Mouse (Mus musculus) forebrain, embryonic 16.5 days (tissue): ENCODE measurements around the gene Iars. TPM values are rescaled to one million over a fixed set of nuclear protein-coding genes. Genes with fewer than 3 reads are reported as not detected.

Experiments
- ATAC-seq: fragments of 200-750 bp; cut with Nextera tagmentation; 2 replicates; pipeline ENCODE4 v1.8.0; 2017; ENCODE audit warnings: mild to moderate bottlenecking, moderate library complexity
- H3K27ac ChIP-seq: fragments of 300-500 bp; sonication (generic); 2 replicates; pipeline ENCODE4 v1.5.1; 2014; ENCODE audit warnings: low read length, control low read depth
- H3K27me3 ChIP-seq: fragments of 300-500 bp; sonication (generic); replicated peaks from 2 replicates; pipeline ENCODE4 v1.6.1; 2014; ENCODE audit warnings: low read length; ENCODE audit not compliant: control insufficient read depth, insufficient read depth
- H3K36me3 ChIP-seq: fragments of 300-500 bp; sonication (generic); 2 replicates; pipeline ENCODE4 v1.6.1; 2014; ENCODE audit not compliant: control insufficient read depth, insufficient read depth
- H3K4me1 ChIP-seq: fragments of 300-500 bp; sonication (generic); replicated peaks from 2 replicates; pipeline ENCODE4 v1.6.1; 2014; ENCODE audit warnings: low read length; ENCODE audit not compliant: control insufficient read depth, insufficient read depth
- H3K4me2 ChIP-seq: fragments of 300-500 bp; sonication (generic); 2 replicates; pipeline ENCODE4 v1.6.1; 2014; ENCODE audit warnings: mild to moderate bottlenecking, low read length, control low read depth
- H3K4me3 ChIP-seq: fragments of 300-500 bp; sonication (generic); replicated peaks from 2 replicates; pipeline ENCODE4 v1.5.1; 2014; ENCODE audit warnings: mild to moderate bottlenecking, low read length, control low read depth
- H3K9ac ChIP-seq: fragments of 300-500 bp; sonication (generic); replicated peaks from 2 replicates; pipeline ENCODE4 v1.6.1; 2014; ENCODE audit warnings: low read depth, low read length, control low read depth
- H3K9me3 ChIP-seq: fragments of 300-500 bp; sonication (generic); 2 replicates; pipeline ENCODE4 v1.6.1; 2016; ENCODE audit warnings: low read length; ENCODE audit not compliant: control insufficient read depth
- WGBS: fragments of 180-500 bp; shearing (Covaris S2); extraction: QIAGEN DNeasy Blood & Tissue Kit; methylation state at CpG from one replicate; pipeline ENCODE4 v1.1.7; 2014; 5-methylcytosine and 5-hydroxymethylcytosine counted together
- polyA plus RNA-seq: library from polyadenylated mRNA; unstranded; fragments of >200 nt; fragmentation: Nextera tagmentation; extraction: Ambion mirVana; gene quantifications from 2 replicates; pipeline ENCODE4 v1.2.1, GENCODE M21; 2015

The Iars gene
- polyA plus RNA-seq, 1 experiment from 2014 or later, result 63.9 TPM

DNA sequence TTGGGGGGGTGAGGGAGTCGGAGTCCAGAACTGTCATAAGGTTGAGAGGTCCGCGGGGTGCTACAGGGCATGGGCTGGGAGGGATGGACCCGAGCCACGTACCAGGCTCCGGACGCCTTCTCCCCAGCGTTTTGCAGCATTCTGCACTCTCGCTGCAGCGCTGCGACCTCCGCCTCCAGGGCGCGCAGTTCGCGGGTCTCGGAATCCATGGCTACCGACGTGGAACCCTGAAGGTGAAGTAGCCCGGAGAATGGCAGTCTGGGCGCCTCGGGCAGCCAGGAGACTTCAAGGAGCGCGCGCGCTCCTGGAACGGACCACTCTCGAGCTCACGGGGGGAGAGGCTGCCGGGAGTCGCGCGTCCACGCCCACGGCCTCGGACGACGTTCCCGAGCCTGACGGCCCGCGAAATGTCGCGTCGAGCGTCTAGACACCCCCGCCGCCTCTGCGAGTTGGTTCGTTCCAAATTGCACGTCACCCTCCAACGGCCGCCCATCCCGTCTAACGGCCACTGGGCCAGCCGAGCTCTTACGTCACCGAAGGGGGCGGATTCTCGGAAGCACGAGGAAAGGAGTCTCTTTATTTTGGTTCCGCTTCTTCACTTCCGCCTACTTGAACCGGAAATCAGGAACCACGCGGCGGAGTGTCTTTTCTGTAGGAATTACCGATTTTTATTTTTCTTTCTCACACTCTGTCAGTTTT, 29.3 kb upstream of the Iars start, which contains the start of the genes Cenpp and Nol8:
Gene Cenpp, minus strand, starts transcription at position 305 of the 699 bp plus-strand sequence.
Gene Nol8, plus strand, starts transcription at position 598 of the 699 bp plus-strand sequence.
- Histone ChIP-seq H3K4me2 (peak within 1 kb of the TSS; percentile 90), H3K9ac (peak within 1 kb of the TSS; percentile 65), H3K27ac (0 out of 2 replicates have a peak within 1 kb of the TSS, but pooled peaks have one; percentile 4), H3K9me3 (no peaks in the 10 kb centered on the region), H3K4me3 (peak within 1 kb of the TSS; percentile 85), H3K4me1 (peaks cover 14% of the 10 kb centered on the region), H3K27me3 (no peaks in the 10 kb centered on the region), H3K36me3 (0 out of 2 replicates have a peak, but pooled peaks cover 3% of the 10 kb centered on the region)
- WGBS, result under 1% methylated on average over 68 of the region's 68 CpGs
- ATAC-seq, result peak; percentile 99

DNA sequence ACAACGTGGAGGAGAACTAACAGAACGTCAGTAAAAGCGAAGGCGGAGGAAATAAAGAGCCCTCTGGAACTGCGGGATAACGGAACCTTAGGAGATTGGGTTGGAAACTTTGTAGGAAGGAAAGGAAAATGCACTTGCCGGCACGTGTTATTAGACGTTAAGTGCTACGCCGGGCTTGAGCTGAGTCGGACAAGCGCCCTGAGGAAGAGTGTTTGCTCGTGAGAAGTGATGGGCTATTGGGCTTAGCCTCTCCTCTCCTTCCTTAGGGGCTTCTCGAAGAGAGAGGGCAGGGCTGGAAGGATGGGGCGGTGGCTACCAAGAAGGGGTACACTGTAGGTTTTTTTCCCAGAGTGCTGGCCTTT, 28.7 kb upstream of the Iars start:
- Histone ChIP-seq H3K9me3 (no peaks in the 10 kb centered on the region), H3K4me1 (peaks cover 14% of the 10 kb centered on the region), H3K4me3 (peak overlapping the region; percentile 85), H3K27me3 (no peaks in the 10 kb centered on the region), H3K4me2 (peak overlapping the region; percentile 90), H3K9ac (peak overlapping the region; percentile 65), H3K36me3 (0 out of 2 replicates have a peak, but pooled peaks cover 3% of the 10 kb centered on the region), H3K27ac (0 out of 2 replicates have a peak overlapping the region, but pooled peaks have one; percentile 4)
- ATAC-seq, result peak; percentile 80
- under 1% methylated on average over 16 of the region's 16 CpGs for WGBS

DNA sequence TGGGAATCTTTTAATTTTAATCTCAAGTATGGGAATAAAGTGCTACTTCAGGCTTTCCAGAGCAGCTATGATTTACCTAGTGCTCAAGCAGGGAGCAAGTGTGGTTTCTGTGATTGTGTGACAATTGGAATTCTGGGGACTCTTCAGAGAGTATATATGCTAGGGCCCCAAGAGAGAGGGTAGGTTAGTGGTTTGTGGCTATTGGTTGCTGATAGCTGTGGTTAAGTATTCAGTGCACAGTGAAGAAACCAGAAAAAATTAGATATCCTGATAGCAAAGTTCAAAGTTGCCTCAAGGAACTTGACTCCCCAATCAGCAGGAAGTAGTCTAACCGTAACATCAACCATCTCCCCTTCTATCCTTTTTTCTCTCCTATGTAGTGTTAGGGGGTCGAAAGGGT, 4.1 kb upstream of the Iars start:
- H3K4me1 ChIP-seq, result peaks cover 8% of the 10 kb centered on the region
- ATAC-seq, result no peak

DNA sequence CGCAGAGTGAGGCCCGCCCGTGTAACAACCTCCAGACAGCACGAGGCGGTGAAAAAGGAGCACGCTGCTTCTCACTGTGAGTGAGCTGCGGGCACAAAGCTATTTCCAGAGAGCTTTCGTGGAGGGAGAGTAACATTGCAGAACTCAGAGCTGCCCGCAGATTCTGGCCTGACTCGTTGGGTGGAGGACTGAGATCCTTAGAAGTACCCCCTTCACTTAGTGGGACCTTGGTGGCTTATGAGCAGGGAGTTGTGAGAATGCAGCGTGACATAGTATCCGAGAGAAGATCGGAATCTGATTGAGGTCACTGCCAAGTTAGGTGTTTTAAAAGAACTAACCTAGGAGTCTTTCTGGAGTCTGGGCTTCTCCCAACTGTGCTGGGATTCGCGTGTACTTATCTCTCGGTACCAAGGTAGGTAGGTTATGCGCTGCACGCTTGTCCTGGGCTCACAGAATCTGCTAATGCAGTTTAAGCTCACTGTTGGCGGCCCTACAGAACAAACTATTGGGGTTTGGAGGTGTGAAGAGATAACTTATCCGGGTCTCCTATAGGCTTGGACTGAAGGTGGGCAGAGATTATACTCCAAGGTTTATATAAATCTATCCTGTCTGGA, 440 bp downstream of the Iars start:
- Histone ChIP-seq H3K27ac (peak overlapping the region; percentile 66; the same call in 1 of the 2 replicates), H3K9me3 (no peaks in the 10 kb centered on the region), H3K4me3 (peak overlapping the region; percentile 92), H3K4me1 (peaks cover 24% of the 10 kb centered on the region), H3K4me2 (peak overlapping the region; percentile 80), H3K36me3 (peaks cover 6% of the 10 kb centered on the region; the same call in 1 of the 2 replicates), H3K27me3 (no peaks in the 10 kb centered on the region), H3K9ac (peak overlapping the region; percentile 86)
- ATAC-seq, result peak; percentile 2; the same call in 1 of the 2 replicates
- 1% methylated on average over 20 of the region's 20 CpGs for WGBS

More for the DNA sequence above, 4.1 kb upstream of the Iars start:
- Histone ChIP-seq H3K27ac (no peak overlapping the region), H3K27me3 (no peaks in the 10 kb centered on the region), H3K4me2 (no peak overlapping the region), H3K9me3 (no peaks in the 10 kb centered on the region), H3K9ac (no peak overlapping the region), H3K4me3 (no peak overlapping the region), H3K36me3 (peaks cover 22% of the 10 kb centered on the region; the same call in 1 of the 2 replicates)
- 92% methylated on average over 2 of the region's 2 CpGs for WGBS

DNA sequence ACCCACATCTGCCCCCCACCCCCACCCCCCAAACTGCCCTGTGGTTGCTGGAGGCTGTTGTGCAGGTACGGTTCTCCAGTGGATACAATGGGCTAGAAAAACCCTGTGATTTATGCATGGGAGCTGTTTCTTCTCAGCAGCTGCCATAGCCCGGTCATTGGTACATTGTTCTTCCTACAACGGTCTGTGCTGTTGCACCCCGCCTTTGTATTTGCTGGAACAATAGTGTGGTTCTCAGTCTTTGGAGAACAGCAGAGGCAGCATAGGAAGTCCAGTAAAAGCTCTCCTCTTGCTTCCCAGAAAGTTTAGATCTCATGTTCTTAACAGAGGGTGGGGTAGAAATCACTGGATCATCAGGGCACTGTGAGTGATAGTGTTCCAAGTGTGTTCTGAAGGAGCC, 2.4 kb downstream of the Iars start:
- 68% methylated on average over 4 of the region's 4 CpGs for WGBS
- Histone ChIP-seq H3K4me1 (peaks cover 24% of the 10 kb centered on the region), H3K27ac (no peak overlapping the region), H3K9ac (no peak overlapping the region), H3K4me3 (no peak overlapping the region), H3K4me2 (no peak overlapping the region), H3K36me3 (peaks cover 10% of the 10 kb centered on the region), H3K9me3 (no peaks in the 10 kb centered on the region), H3K27me3 (no peaks in the 10 kb centered on the region)
- ATAC-seq, result no peak

DNA sequence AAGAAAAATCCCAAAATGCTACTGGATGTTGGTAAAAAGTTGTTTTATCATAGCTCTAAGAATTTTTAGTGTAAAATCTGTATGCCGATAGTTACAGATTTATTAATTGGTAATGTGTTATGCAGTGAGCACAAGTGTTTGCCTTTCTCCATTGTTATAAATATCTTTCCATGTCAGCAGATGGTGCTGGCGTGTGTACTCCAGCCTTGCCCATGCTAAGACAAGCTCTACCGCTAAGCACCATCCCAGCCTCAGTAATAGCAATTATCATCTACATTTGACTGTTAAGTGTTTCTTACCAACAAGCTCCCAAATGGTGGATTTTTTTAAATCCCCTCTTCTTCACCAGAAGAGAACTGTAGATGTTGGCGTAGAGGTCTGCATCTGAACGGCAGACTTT, 9.2 kb downstream of the Iars start:
- no peak overlapping the region for H3K27ac ChIP-seq
- WGBS, result 95% methylated on average over 5 of the region's 5 CpGs
- no peaks in the 10 kb centered on the region for H3K9me3 ChIP-seq
- no peaks in the 10 kb centered on the region for H3K4me1 ChIP-seq
- no peak for ATAC-seq
- peaks cover 36% of the 10 kb centered on the region for H3K36me3 ChIP-seq
- no peak overlapping the region for H3K4me2 ChIP-seq
- H3K4me3 ChIP-seq, result no peak overlapping the region
- no peak overlapping the region for H3K9ac ChIP-seq
- H3K27me3 ChIP-seq, result no peaks in the 10 kb centered on the region

DNA sequence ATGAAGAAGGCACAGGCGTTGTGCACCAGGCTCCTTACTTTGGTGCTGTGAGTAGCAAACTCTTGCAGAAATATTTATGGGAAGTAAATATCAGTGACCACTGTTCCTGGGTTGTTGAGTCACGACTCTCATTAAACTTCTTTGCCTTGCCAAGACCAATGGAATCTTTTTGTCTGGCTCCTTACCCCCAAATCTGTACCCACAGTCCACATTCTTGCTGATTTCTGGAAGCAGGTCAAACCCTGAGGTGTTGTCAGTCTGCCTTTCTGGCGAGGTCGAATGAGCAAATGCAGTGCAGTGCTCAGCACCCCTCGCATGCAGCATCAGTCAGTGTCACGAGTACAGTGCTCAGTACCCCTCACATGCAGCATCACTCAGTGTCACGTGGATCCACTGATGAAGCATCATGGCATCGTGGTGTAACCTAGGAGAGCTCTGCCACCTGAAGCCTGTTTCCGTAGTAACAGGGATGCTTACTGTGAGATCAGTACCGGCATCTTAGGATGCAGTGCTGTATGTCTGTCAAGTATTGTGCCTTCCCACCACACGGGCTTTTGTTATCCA, 21.4 kb downstream of the Iars start:
- Histone ChIP-seq H3K4me3 (no peak overlapping the region), H3K27me3 (no peaks in the 10 kb centered on the region), H3K27ac (no peak overlapping the region), H3K4me1 (peaks cover 2% of the 10 kb centered on the region; the same call in 1 of the 2 replicates), H3K36me3 (peaks cover 30% of the 10 kb centered on the region), H3K9me3 (no peaks in the 10 kb centered on the region), H3K9ac (no peak overlapping the region), H3K4me2 (no peak overlapping the region)
- no peak for ATAC-seq
- 85% methylated on average over 11 of the region's 11 CpGs for WGBS

DNA sequence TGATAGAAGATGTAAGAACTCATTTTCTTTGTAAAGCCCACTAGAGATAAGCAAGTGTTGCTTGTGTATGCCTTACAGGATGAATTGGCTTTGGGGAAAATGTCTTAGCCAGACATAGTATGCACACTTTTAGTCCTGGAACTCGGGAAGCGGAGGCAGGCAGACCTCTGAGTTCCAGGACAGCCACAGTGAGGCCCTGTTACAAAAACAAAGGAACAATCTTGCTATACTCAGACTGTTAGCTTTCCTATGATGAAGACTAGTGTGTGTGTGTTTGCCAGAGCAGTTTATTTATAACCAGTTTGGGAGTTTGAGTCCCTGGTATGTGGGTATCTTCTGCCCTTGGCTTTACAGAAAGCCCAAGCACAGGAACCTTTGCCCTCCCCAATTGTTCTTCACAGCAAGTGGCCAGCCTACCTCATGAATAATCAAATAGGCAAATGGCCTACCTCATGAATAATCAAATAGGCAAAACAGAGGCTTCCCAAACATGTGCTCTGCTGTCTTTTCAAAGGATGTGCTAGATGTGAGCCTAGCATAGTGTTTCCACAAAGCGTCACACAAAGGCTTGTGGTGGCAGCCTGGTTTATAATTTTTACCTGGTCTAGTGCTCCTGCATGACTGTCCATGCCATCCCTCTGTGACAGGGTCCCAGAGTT, 24.3 kb downstream of the Iars start:
- Histone ChIP-seq H3K4me1 (peaks cover 2% of the 10 kb centered on the region; the same call in 1 of the 2 replicates), H3K36me3 (peaks cover 41% of the 10 kb centered on the region)
- peak; percentile 83 for ATAC-seq

DNA sequence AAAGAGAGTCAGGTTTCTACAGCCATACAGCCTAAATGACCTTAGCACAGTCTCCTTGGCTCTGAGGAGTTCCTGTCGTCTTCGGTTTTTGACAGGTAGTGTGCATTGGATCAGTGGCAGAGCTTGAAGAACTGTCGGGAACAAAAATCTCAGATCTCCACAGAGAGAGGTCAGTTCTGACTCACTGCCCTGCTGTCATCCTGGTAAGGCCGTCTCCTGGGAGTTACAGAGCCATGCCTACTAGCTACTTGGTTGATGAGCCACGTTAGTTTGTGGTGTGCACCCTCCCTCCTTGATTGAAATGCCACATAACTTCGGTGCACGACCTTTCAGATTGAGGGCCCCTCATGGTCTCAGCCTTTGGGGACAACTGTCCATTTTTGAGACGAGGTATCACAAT, 26.4 kb downstream of the Iars start:
- Histone ChIP-seq H3K27ac (no peak overlapping the region), H3K27me3 (no peaks in the 10 kb centered on the region), H3K4me2 (no peak overlapping the region), H3K9me3 (no peaks in the 10 kb centered on the region), H3K9ac (no peak overlapping the region), H3K4me3 (no peak overlapping the region), H3K36me3 (peaks cover 42% of the 10 kb centered on the region), H3K4me1 (peaks cover 2% of the 10 kb centered on the region; the same call in 1 of the 2 replicates)
- 91% methylated on average over 8 of the region's 8 CpGs for WGBS
- ATAC-seq, result no peak

More for the DNA sequence above, 24.3 kb downstream of the Iars start:
- H3K9ac ChIP-seq, result no peak overlapping the region
- H3K27ac ChIP-seq, result no peak overlapping the region
- WGBS, result 35% methylated on average over 3 of the region's 3 CpGs
- no peaks in the 10 kb centered on the region for H3K9me3 ChIP-seq
- no peak overlapping the region for H3K4me3 ChIP-seq
- no peaks in the 10 kb centered on the region for H3K27me3 ChIP-seq
- no peak overlapping the region for H3K4me2 ChIP-seq
